Mouse (Mus musculus) ES-E14 (cell line): ENCODE data around the gene Ppp1r12c. TPM values are rescaled to one million over a fixed set of nuclear protein-coding genes. Genes with fewer than 3 reads are reported as not detected.

ENCODE experiments used
- DNase-seq: peaks from one replicate; pipeline ENCODE4 v3.0.0-alpha.2; 2013; ENCODE audit warnings: low read depth, low spot score
- H3K27ac ChIP-seq: 2 replicates; pipeline ENCODE4 v1.5.1; 2012; ENCODE audit warnings: low read depth, mild to moderate bottlenecking, low read length, moderate library complexity, mixed read lengths; ENCODE audit not compliant: poor library complexity, insufficient read depth, severe bottlenecking
- H3K36me3 ChIP-seq: 2 replicates; pipeline ENCODE4 v1.6.1; 2012; ENCODE audit warnings: mild to moderate bottlenecking, low read length, moderate library complexity, mixed read lengths; ENCODE audit not compliant: control insufficient read depth, poor library complexity, insufficient read depth, severe bottlenecking
- H3K4me1 ChIP-seq, 2 experiments: fragments of 150-350 bp in 1 of 2; sonication (generic) in 1 of 2; 2 replicates each; pipeline ENCODE4 v1.6.1; 2012; ENCODE audit warnings: low read length in 2 of 2, mild to moderate bottlenecking in 1 of 2, mixed read lengths in 1 of 2; ENCODE audit not compliant: control insufficient read depth in 2 of 2, insufficient read depth in 2 of 2, poor library complexity in 1 of 2
- H3K4me3 ChIP-seq, 2 experiments: fragments of 150-350 bp in 1 of 2; sonication (generic) in 1 of 2; 2 replicates each; pipeline ENCODE4 v1.5.1; 2012; ENCODE audit warnings: low read length in 2 of 2, low read depth in 1 of 2, mild to moderate bottlenecking in 1 of 2, mixed read lengths in 1 of 2; ENCODE audit not compliant: insufficient read depth in 1 of 2, poor library complexity in 1 of 2, severe bottlenecking in 1 of 2
- H3K9ac ChIP-seq: 2 replicates; pipeline ENCODE4 v1.6.1; 2012; ENCODE audit warnings: low read depth, mild to moderate bottlenecking, low read length, mixed read lengths; ENCODE audit not compliant: poor library complexity, insufficient read depth, severe bottlenecking
- H3K9me3 ChIP-seq: fragments of 150-350 bp; sonication (generic); 2 replicates; pipeline ENCODE4 v1.6.1; 2012; ENCODE audit warnings: low read depth, mild to moderate bottlenecking, low read length; ENCODE audit not compliant: control insufficient read depth, insufficient read depth
- CHD2 ChIP-seq: IDR thresholded peaks from 2 replicates; pipeline ENCODE4 v1.6.1; 2014; ENCODE audit warnings: mild to moderate bottlenecking, low read depth, low read length, inconsistent platforms
- HCFC1 ChIP-seq: IDR thresholded peaks from 2 replicates; pipeline ENCODE4 v1.6.1; 2012; ENCODE audit warnings: low read length, inconsistent platforms, borderline replicate concordance; ENCODE audit not compliant: insufficient read depth
- MAFK ChIP-seq: IDR thresholded peaks from 2 replicates; pipeline ENCODE4 v1.6.1; 2014; ENCODE audit warnings: mild to moderate bottlenecking, low read depth, low read length, inconsistent platforms; ENCODE audit not compliant: insufficient read depth
- ZC3H11A ChIP-seq: IDR thresholded peaks from 2 replicates; pipeline ENCODE4 v1.6.1; 2012; ENCODE audit warnings: low read depth, mild to moderate bottlenecking, inconsistent platforms, low read length, borderline replicate concordance
- ZNF384 ChIP-seq: IDR thresholded peaks from 2 replicates; pipeline ENCODE4 v1.6.1; 2012; ENCODE audit warnings: low read depth, low read length, inconsistent platforms
- in situ Hi-C, 2 experiments: fragments of 600-800 bp; cut with MboI; formaldehyde crosslinking; loops; one replicate each; pipeline ENCODE4 v1.15.1; 2025; ENCODE audit warnings: low sequenced_read_pairs in 2 of 2, inconsistent platforms in 1 of 2; ENCODE audit not compliant: unreplicated experiment in 2 of 2
- total RNA-seq: library from RNA; depleted of rRNA; stranded (reverse); fragments of 300-350 nt; gene quantifications from 2 replicates; pipeline ENCODE4 v1.2.3, GENCODE M21; 2012

The Ppp1r12c gene
- total RNA-seq, 1 experiment, result 83.2 TPM

GRCm38 (mm10) chr7:4542013-4542412 lies 40.5 kb upstream of the Ppp1r12c start:
- in situ Hi-C loops, result loop anchor here in 1 of 2 experiments (10.0 kb wide), 1 partner anchor 373 kb away; the partner anchor contains the start of gene Zfp628
- DNase-seq, result no peak
- TF ChIP-seq HCFC1 (no peak), MAFK (no peak), ZNF384 (no peak), CHD2 (no peak), ZC3H11A (no peak)

GRCm38 (mm10) chr7:4541344-4541743 lies 39.9 kb upstream of the Ppp1r12c start:
- no peak overlapping the region for H3K4me3 ChIP-seq
- no peak overlapping the region for H3K27ac ChIP-seq
- H3K9ac ChIP-seq, result no peak overlapping the region
- no peak for TF ChIP-seq ZNF384
- no peak for TF ChIP-seq CHD2
- no peak for TF ChIP-seq MAFK
- no peak for TF ChIP-seq HCFC1
- no peak for TF ChIP-seq ZC3H11A
- H3K4me1 ChIP-seq, result peaks cover 1 to 2% of the 10 kb centered on the region in 2 experiments; a peak in 3 of 4 replicates
- no peak for DNase-seq
- H3K9me3 ChIP-seq, result no peaks in the 10 kb centered on the region
- H3K36me3 ChIP-seq, result no peaks in the 10 kb centered on the region
- in situ Hi-C loops, result loop anchor here in 1 of 2 experiments (10.0 kb wide), 1 partner anchor 373 kb away; the partner anchor contains the start of gene Zfp628

More at GRCm38 (mm10) chr7:4542013-4542412, 40.5 kb upstream of the Ppp1r12c start:
- peak overlapping the region; percentile 57 to 63 for H3K4me3 ChIP-seq
- peaks cover 1 to 5% of the 10 kb centered on the region in 2 experiments; a peak in 3 of 4 replicates for H3K4me1 ChIP-seq
- peak overlapping the region; percentile 51; the same call in 1 of the 2 replicates for H3K9ac ChIP-seq
- no peak overlapping the region for H3K27ac ChIP-seq
- H3K36me3 ChIP-seq, result no peaks in the 10 kb centered on the region
- H3K9me3 ChIP-seq, result no peaks in the 10 kb centered on the region

- in situ Hi-C loops, result no loop called here
- H3K4me1 ChIP-seq, result peaks cover 1 to 2% of the 10 kb centered on the region in 2 experiments; a peak in 3 of 4 replicates
- H3K36me3 ChIP-seq, result no peaks in the 10 kb centered on the region
- no peak overlapping the region for H3K9ac ChIP-seq
- H3K4me3 ChIP-seq, result no peak overlapping the region
- no peak for TF ChIP-seq MAFK
- TF ChIP-seq CHD2, result no peak
- TF ChIP-seq ZNF384, result no peak
- no peak for DNase-seq
- no peak overlapping the region for H3K27ac ChIP-seq
- H3K9me3 ChIP-seq, result no peaks in the 10 kb centered on the region
Measured at GRCm38 (mm10) chr7:4539019-4539418, 37.5 kb upstream of the Ppp1r12c start.

GRCm38 (mm10) chr7:4537181-4537580 lies 35.7 kb upstream of the Ppp1r12c start:
- TF ChIP-seq CHD2, result 0 out of 2 replicates have a peak, but pooled peaks have one; percentile 55
- no peak for TF ChIP-seq HCFC1
- Histone ChIP-seq H3K4me3 (peak overlapping the region in 1 of 2 experiments; percentile 63; a peak in 2 of 4 replicates), H3K36me3 (no peaks in the 10 kb centered on the region), H3K9ac (0 out of 2 replicates have a peak overlapping the region, but pooled peaks have one; percentile 22), H3K4me1 (peaks cover 2 to 3% of the 10 kb centered on the region in 2 experiments; a peak in 3 of 4 replicates), H3K27ac (peak overlapping the region; percentile 35; the same call in 1 of the 2 replicates), H3K9me3 (no peaks in the 10 kb centered on the region)
- in situ Hi-C loops, result no loop called here
- DNase-seq, result no peak

GRCm38 (mm10) chr7:4536369-4536768 lies 34.9 kb upstream of the Ppp1r12c start:
- no peak for DNase-seq
- no peak overlapping the region for H3K4me3 ChIP-seq
- TF ChIP-seq HCFC1, result no peak
- TF ChIP-seq ZC3H11A, result no peak
- no peak for TF ChIP-seq CHD2
- no peak for TF ChIP-seq MAFK
- no peak for TF ChIP-seq ZNF384
- peaks cover 3 to 4% of the 10 kb centered on the region in 2 experiments; a peak in 3 of 4 replicates for H3K4me1 ChIP-seq
- no peak overlapping the region for H3K27ac ChIP-seq
- H3K36me3 ChIP-seq, result no peaks in the 10 kb centered on the region
- in situ Hi-C loops, result no loop called here
- no peak overlapping the region for H3K9ac ChIP-seq
- H3K9me3 ChIP-seq, result no peaks in the 10 kb centered on the region
